ENCODE assay signal across 31 mouse cellular contexts in genomic region chr10:109185243-109185642, GRCm38 (mm10).
"Had no signal": no experiment of that assay in that cellular context is flagged by ENCODE, and none has a peak within 500 bp of the region (broad histone marks: within the 10 kb centered on the region; RNA-seq: fewer than 3 reads in every experiment).

No protein-coding gene starts in this region.

- H3K4me1 ChIP-seq: heart, embryonic 10.5 days; heart, embryonic 12.5 days; heart, embryonic 13.5 days; heart, embryonic 15.5 days; hindbrain, embryonic 10.5 days; hindbrain, embryonic 12.5 days; hindbrain, embryonic 13.5 days; hindbrain, embryonic 15.5 days; intestine, embryonic 15.5 days; kidney, embryonic 15.5 days had no signal

- H3K4me3 ChIP-seq: heart, embryonic 10.5 days; heart, embryonic 12.5 days; heart, embryonic 13.5 days; heart, embryonic 15.5 days; hindbrain, embryonic 10.5 days; hindbrain, embryonic 12.5 days; hindbrain, embryonic 13.5 days; hindbrain, embryonic 15.5 days; intestine, embryonic 15.5 days; kidney, embryonic 15.5 days; layer of hippocampus, adult 2 months; left cerebral cortex, adult 2 months had no signal

- H3K9me3 ChIP-seq: heart, embryonic 10.5 days; heart, embryonic 12.5 days; heart, embryonic 13.5 days; heart, embryonic 15.5 days; hindbrain, embryonic 10.5 days; hindbrain, embryonic 12.5 days; hindbrain, embryonic 13.5 days; hindbrain, embryonic 15.5 days; intestine, embryonic 15.5 days; kidney, embryonic 15.5 days had no signal

- H3K36me3 ChIP-seq: heart, embryonic 10.5 days; heart, embryonic 12.5 days; heart, embryonic 13.5 days; heart, embryonic 15.5 days; hindbrain, embryonic 10.5 days; hindbrain, embryonic 12.5 days; hindbrain, embryonic 13.5 days; hindbrain, embryonic 15.5 days; intestine, embryonic 15.5 days; kidney, embryonic 15.5 days had no signal

- DNase-seq: heart, postnatal 10 days; heart, postnatal 14 days; heart, postnatal 36 days; heart, postnatal 4 days; kidney, adult 11 months; kidney, adult 18-20 months; kidney, adult 2 months; kidney, adult 8-10 months; kidney, adult 9 months; kidney, postnatal 10 days; kidney, postnatal 14 days; kidney, postnatal 25 days; kidney, postnatal 36 days; kidney, postnatal 4 days; layer of hippocampus, adult 9-11 months; layer of hippocampus, postnatal 36 days had no signal

- H3K27ac ChIP-seq: heart, embryonic 10.5 days; heart, embryonic 13.5 days; heart, embryonic 15.5 days; hindbrain, embryonic 10.5 days; hindbrain, embryonic 12.5 days; hindbrain, embryonic 13.5 days; hindbrain, embryonic 14.5 days; hindbrain, embryonic 15.5 days; hindbrain, postnatal 0 days; intestine, embryonic 15.5 days; kidney, embryonic 15.5 days; kidney, postnatal 0 days; layer of hippocampus, adult 2 months; left cerebral cortex, adult 2 months had no signal

- H3K27me3 ChIP-seq: heart, embryonic 12.5 days; heart, embryonic 13.5 days; heart, embryonic 15.5 days; hindbrain, embryonic 12.5 days; hindbrain, embryonic 13.5 days; hindbrain, embryonic 15.5 days; intestine, embryonic 15.5 days; kidney, embryonic 15.5 days had no signal

- H3K9ac ChIP-seq: heart, embryonic 12.5 days; heart, embryonic 13.5 days; heart, embryonic 15.5 days; hindbrain, embryonic 12.5 days; hindbrain, embryonic 13.5 days; hindbrain, embryonic 14.5 days; hindbrain, embryonic 15.5 days; intestine, embryonic 15.5 days; kidney, embryonic 15.5 days had no signal
